Mouse (Mus musculus): ENCODE measurements around the gene Polr2l.

The Polr2l gene

DNA sequence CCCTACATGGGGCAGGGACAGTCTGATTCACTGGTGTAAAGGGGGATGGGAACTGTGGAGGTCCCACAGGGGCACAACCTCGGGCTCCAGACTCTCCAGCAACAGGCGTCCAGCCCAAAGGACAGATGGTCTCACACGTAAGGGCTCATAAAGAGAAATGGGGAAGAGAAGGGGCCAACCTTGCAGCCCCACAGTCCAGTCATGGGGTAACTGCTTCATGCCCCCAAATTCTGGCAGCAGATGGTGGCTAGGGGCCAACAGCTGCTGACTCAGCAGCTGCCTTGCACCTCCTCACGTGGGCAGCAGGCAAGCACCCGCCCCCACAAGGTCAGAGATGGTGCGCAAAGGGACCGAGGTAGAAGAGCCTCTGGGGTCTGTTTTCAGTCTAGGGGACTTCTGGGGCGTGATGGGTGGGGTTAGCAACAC is 42.7 kb downstream of the Polr2l start:
- no peak for DNase-seq (ENCODE audit: low spot score in 2 of 2)

DNA sequence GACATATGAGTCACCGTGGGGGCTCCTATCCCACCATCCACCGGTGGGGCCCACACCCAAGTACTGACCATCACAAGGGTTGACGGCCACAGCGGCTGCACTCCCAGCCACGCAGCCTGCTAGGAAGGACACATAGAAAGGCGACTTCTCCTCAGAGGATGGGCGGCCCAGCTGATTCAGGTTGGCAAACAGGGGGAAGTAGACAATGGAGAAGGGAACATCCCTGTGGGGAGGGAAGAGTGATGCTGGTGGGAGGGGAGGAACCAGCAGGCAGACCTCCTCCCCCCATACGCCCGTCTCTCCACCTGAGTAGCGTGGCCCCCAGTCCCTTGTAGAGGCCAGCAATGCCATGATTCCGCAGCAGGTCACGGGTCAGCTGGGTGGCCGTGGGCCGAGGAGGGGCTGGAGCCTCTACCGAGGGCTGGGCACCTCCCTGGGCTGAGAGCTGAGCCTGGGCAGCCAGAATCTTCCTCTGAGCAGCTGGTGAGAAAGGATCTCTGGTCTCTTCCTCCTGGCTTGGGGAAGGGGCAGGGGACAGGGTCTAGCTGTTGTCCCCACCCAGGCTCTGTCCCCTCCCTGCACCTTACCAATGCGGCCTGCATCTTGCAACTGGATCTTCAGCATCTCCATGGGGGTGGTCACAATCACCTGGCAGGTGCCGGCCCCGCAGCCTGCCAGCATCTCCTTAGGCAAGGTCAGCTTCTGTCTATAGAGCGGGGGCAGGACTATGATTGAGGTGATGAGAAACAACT is 43.3 kb downstream of the Polr2l start:
- DNase-seq (ENCODE audit: low spot score in 2 of 2): no peak

DNA sequence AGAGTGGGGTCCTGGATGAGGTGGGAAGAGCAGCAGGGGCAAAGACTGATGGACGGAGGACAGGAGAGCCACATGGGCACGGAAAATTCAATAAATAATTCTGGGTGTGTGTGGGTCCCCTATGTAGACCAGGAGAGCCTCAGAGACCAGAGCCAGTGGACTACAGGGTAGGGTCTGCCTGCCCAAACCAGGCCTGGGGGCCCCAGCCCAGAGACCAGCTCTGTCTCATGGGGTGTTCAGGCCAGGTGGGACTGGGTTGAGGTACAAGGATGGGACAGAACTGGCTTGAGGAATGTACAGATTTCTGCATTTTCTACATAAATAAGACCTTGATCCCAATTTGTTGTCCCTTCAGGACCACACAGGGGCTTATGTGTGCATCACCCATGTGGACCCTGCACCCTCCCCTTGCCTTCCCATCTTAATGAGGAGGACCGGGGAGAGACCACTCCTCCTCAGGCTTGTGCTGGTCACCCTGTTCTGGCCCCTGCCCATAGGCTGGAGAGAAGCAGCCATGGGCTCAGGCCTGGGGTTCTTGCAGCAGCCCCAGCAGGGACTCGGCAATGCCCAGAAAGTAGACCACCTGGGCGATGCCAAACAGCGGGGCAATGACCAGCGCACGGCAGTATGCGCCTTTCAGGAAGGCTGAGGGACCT is 44.2 kb downstream of the Polr2l start:
- DNase-seq (ENCODE audit: low spot score in 2 of 2): no peak

DNA sequence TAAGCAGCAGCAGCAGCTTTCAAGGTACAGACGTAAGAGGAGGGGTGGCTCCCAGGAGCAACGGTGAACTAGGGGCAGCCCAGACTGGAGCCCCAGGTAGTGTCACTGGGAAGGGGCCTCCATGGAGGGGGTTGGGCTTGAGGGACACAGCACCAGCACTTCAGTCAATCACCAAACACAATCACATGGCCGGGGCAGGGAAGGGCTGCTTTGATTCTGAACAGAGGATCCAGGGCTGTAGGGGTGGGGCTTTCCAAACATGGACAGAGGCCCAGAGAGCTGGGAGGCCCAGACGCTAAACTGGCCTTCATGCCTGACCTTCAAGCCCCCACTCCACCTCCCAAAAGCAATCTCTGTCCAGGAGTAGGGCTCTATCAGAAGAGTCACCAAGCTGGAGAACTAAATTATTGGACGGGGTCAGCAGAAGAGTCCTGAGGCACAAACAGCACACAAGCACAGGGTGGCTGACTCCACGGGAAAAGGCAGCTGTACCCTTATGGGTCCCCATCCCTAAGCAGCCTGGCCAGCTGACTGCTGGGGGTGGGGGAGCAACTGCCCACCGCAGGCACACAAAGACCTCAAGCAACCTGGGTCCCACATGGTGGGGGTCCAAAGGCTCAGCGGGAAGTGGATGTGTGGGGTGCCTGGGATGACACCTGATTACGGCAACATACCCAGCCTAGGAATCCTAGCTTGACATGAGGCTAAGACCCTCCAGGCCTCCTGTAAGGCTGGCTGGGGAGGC is 44.9 kb downstream of the Polr2l start:
- DNase-seq (ENCODE audit: low spot score in 2 of 2): no peak

DNA sequence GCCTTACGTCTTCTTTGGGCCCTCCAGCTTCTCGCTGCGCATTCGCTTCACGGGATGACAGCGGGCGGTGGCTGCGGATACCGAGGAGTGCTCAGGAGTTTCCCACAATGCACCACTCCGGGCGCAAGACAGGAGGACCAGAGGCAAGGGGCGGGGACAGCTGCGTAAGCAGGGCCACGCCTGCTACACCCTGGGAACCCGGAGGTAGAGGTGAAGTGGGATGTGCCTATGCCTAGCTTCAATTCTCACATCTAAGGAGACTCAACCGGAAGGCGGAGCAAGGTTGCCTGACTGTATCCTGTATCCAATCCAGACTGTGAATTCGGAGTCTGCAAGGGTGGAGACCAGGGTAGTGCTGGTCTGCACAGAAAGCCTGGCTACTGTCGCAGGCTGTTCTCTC is 45.6 kb downstream of the Polr2l start, which contains the start of gene Cend1:
Gene Cend1 (minus strand): TSS at position 182 of the 400 bp plus-strand sequence.
- no peak for DNase-seq (ENCODE audit: low spot score in 2 of 2)

DNA sequence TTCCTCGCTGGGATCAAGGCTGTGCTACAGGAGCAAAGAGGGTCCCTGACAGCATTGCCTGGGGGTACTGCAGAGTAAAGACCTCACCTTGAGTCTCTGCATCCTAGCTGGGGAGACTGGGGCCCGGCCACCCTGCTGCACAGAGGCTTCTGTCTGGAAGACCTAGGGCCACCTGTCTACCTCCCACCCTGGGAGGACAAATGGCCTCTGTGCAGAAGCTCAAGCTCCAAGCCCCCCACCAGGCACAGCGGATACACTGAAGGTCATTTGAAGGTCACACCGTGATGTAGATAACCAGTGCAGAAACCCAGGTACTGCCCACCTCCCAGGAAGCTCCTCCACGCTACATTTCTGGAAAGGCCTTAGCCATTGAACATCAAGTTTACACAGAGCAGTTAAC is 46.2 kb downstream of the Polr2l start:
- no peak for DNase-seq (ENCODE audit: low spot score in 2 of 2)

DNA sequence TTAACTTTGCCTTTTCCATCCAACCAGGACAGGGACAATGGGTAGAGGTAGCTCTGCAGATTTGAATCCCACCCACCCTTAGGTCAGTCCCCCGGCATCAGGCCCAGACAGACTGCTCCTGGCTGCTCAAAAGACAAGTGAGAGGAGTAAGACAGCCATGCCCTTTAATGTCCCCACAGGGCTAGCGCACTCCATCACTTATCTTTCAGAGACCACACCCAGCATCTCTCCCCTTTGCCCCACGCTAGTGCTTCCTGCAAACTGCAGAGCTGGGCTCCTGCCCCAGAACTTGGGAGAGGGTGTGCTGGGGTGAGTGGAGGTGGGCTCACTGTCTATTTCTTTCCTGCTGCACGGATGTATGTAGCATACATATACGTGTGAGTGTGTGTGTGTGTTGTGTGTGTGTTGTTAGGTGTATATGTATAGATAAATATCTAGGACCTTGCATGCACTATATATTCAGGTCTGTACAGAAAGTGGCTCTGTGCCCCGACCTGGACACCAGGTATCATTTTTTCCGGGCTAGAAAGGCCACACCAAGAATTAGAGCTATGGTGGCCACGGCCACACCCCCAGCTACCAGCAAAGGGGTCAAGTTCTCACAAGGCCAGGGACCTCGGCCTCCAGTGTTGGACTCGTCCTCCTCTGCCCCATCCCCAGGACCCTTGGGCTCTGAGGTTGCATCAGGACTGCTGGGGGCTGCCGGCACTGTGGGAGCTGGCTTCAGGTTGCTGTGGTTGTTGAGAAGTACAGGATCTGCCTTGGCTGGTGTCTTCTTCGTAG is 47.8 kb downstream of the Polr2l start:
- no peak for DNase-seq (ENCODE audit: low spot score in 2 of 2)

DNA sequence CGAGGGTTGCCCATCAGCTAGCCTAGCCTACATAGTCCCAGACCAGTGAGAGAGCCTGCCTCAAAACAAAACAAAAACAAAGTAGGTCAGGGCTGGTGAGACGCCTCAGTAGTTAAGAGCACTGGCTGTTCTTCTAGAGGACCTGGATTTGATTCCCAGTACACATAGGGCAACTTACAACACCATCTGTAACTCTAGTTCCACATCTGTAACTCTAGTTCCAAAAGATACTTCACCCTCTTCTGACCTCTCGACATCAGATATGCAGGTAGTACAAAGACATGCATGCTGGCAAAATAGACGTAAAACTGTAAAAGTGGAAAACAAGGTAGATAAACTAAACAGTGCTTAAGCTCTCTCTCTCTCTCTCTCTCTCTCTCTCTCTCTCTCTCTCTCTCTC is 51.1 kb downstream of the Polr2l start:
- no peak for DNase-seq (ENCODE audit: low spot score in 2 of 2)

Data from natural killer cell, adult 2 months (primary cell).